Mouse (Mus musculus) spleen, postnatal 4 days (tissue): ENCODE measurements around the gene Sv2b.

Experiments
- DNase-seq, 2 experiments: peaks; one replicate each; pipeline ENCODE4 v3.0.0; 2022; ENCODE audit warnings: low spot score in 2 of 2

Sv2b gene

GRCm38 (mm10) chr7:75102536-75103332 lies 206.3 kb downstream of the Sv2b start:
- no peak for DNase-seq

GRCm38 (mm10) chr7:75085473-75085872 lies 223.6 kb downstream of the Sv2b start:
- no peak for DNase-seq

DNA sequence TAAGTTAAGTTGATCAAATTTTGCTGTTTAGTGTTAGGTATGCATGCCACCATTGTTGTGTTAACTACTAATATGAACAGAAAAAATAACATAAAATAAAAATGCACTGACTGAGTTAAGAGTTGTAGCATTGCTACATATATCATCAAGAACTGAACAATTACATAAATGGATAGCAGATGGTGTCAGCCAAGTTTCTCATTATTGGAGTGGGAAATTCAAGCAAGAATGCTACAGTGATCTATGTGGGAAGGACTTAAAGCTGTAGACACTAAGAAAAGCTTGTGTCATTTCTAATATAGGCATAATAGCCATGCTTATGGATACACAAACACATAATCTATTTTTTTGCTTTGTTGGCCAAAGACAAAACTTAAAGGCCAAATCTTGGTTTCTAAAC lies 228.9 kb downstream of the Sv2b start:
- no peak for DNase-seq

- DNase-seq, result no peak
Measured at GRCm38 (mm10) chr7:75077560-75078208, 231.4 kb downstream of the Sv2b start.
